Mouse (Mus musculus): Measurements from ENCODE around the gene Cyp2d11.
"Not testable (repeated sequence)": the region's sequence is repeated elsewhere in the genome, so short reads cannot be mapped to it uniquely, and the experiment has no call there.

Cyp2d11 gene

GRCm38 (mm10) chr15:82393922-82394321 lies at the start of gene Cyp2d11:
Cyp2d11 (minus strand) TSS chr15:82394022.
- DNase-seq (ENCODE audit: low spot score in 2 of 2): not testable (repeated sequence)

GRCm38 (mm10) chr15:82437975-82438617 lies 44.3 kb upstream of the Cyp2d11 start:
- no peak for DNase-seq (ENCODE audit: low spot score in 2 of 2)

- no peak for DNase-seq (ENCODE audit: low spot score in 2 of 2)
Observed at GRCm38 (mm10) chr15:82435606-82436005, 41.8 kb upstream of the Cyp2d11 start.

- no peak for DNase-seq (ENCODE audit: low spot score in 2 of 2)
Observed at GRCm38 (mm10) chr15:82435011-82435410, 41.2 kb upstream of the Cyp2d11 start.

- no peak for DNase-seq (ENCODE audit: low spot score in 2 of 2)
Observed at GRCm38 (mm10) chr15:82434541-82434940, 40.7 kb upstream of the Cyp2d11 start.

- DNase-seq (ENCODE audit: low spot score in 2 of 2): no peak
Observed at GRCm38 (mm10) chr15:82433621-82434020, 39.8 kb upstream of the Cyp2d11 start.

- no peak for DNase-seq (ENCODE audit: low spot score in 2 of 2)
Observed at GRCm38 (mm10) chr15:82433137-82433536, 39.3 kb upstream of the Cyp2d11 start, which contains the start of gene Cyp2d9. Cyp2d9 (plus strand) TSS chr15:82433437.

GRCm38 (mm10) chr15:82423471-82423870 lies 29.6 kb upstream of the Cyp2d11 start:
- no peak for DNase-seq (ENCODE audit: low spot score in 2 of 2)

GRCm38 (mm10) chr15:82422935-82423334 lies 29.1 kb upstream of the Cyp2d11 start:
- DNase-seq (ENCODE audit: low spot score in 2 of 2): no peak

GRCm38 (mm10) chr15:82418616-82419015 lies 24.8 kb upstream of the Cyp2d11 start:
- DNase-seq (ENCODE audit: low spot score in 2 of 2): no peak

GRCm38 (mm10) chr15:82416797-82417789 lies 23.3 kb upstream of the Cyp2d11 start:
- DNase-seq (ENCODE audit: low spot score in 2 of 2): peak; percentile 73 to 76

- DNase-seq (ENCODE audit: low spot score in 2 of 2): no peak
Observed at GRCm38 (mm10) chr15:82407536-82407935, 13.7 kb upstream of the Cyp2d11 start.

- no peak for DNase-seq (ENCODE audit: low spot score in 2 of 2)
Observed at GRCm38 (mm10) chr15:82406981-82407380, 13.2 kb upstream of the Cyp2d11 start, which contains the start of gene Cyp2d10. Cyp2d10 (minus strand) TSS chr15:82407195.

GRCm38 (mm10) chr15:82404163-82404562 lies 10.3 kb upstream of the Cyp2d11 start:
- no peak for DNase-seq (ENCODE audit: low spot score in 2 of 2)

- DNase-seq (ENCODE audit: low spot score in 2 of 2): no peak
Observed at GRCm38 (mm10) chr15:82403606-82404005, 9.8 kb upstream of the Cyp2d11 start.

GRCm38 (mm10) chr15:82402741-82403140 lies 8.9 kb upstream of the Cyp2d11 start:
- DNase-seq (ENCODE audit: low spot score in 2 of 2): no peak

GRCm38 (mm10) chr15:82402106-82402505 lies 8.3 kb upstream of the Cyp2d11 start:
- no peak for DNase-seq (ENCODE audit: low spot score in 2 of 2)

- DNase-seq (ENCODE audit: low spot score in 2 of 2): no peak
Observed at GRCm38 (mm10) chr15:82401516-82401915, 7.7 kb upstream of the Cyp2d11 start.

- DNase-seq (ENCODE audit: low spot score in 2 of 2): not testable (repeated sequence)
Observed at GRCm38 (mm10) chr15:82395955-82396354, 2.1 kb upstream of the Cyp2d11 start.

GRCm38 (mm10) chr15:82389916-82390315 lies 3.9 kb downstream of the Cyp2d11 start:
- DNase-seq (ENCODE audit: low spot score in 2 of 2): not testable (repeated sequence)

- DNase-seq (ENCODE audit: low spot score in 2 of 2): no peak
Observed at GRCm38 (mm10) chr15:82385729-82386128, 8.1 kb downstream of the Cyp2d11 start.

GRCm38 (mm10) chr15:82382441-82382840 lies 11.4 kb downstream of the Cyp2d11 start:
- DNase-seq (ENCODE audit: low spot score in 2 of 2): no peak

GRCm38 (mm10) chr15:82380714-82381062 lies 13.1 kb downstream of the Cyp2d11 start:
- no peak for DNase-seq (ENCODE audit: low spot score in 2 of 2)

Data from urinary bladder, adult 18-20 months (tissue).